Mouse (Mus musculus) urinary bladder, postnatal 25 days (tissue): ENCODE results near the gene Wbp1.

Experiments used
- DNase-seq: peaks from one replicate; pipeline ENCODE4 v3.0.0; 2022; ENCODE audit warnings: low spot score

The Wbp1 gene

GRCm38 (mm10) chr6:83083497-83083896 lies 37.9 kb downstream of the Wbp1 start:
- no peak for DNase-seq

GRCm38 (mm10) chr6:83080210-83080609 lies 41.1 kb downstream of the Wbp1 start:
- no peak for DNase-seq

GRCm38 (mm10) chr6:83078324-83078858 lies 43.0 kb downstream of the Wbp1 start:
- peak; percentile 100 for DNase-seq

GRCm38 (mm10) chr6:83077630-83078323 lies 43.6 kb downstream of the Wbp1 start, which contains the start of gene Pcgf1:
Gene Pcgf1, plus strand, starts transcription at chr6:83077869.
- DNase-seq = no peak

GRCm38 (mm10) chr6:83074979-83075378 lies 46.4 kb downstream of the Wbp1 start:
- no peak for DNase-seq

GRCm38 (mm10) chr6:83071220-83071619 lies 50.1 kb downstream of the Wbp1 start:
- DNase-seq = no peak

GRCm38 (mm10) chr6:83070311-83071219 lies 50.8 kb downstream of the Wbp1 start:
- DNase-seq = no peak

- DNase-seq = no peak
Measured at GRCm38 (mm10) chr6:83070247-83070310, 51.3 kb downstream of the Wbp1 start, which contains the start of gene Tlx2. Gene Tlx2, minus strand, starts transcription at chr6:83070293.

- no peak for DNase-seq
Measured at GRCm38 (mm10) chr6:83069488-83070246, 51.7 kb downstream of the Wbp1 start.
